Mouse (Mus musculus) kidney, postnatal 0 days (tissue): Measurements from ENCODE around the gene Rbpms2. TPM values are rescaled to one million over a fixed set of nuclear protein-coding genes. Genes with fewer than 3 reads are reported as not detected.

Experiments used
- ATAC-seq: fragments of 200-750 bp; cut with Nextera tagmentation; replicated peaks from 2 replicates; pipeline ENCODE4 v1.8.0; 2017; ENCODE audit warnings: low read depth, moderate number of reproducible peaks, moderate TSS enrichment, moderate library complexity; ENCODE audit not compliant: low FRiP score
- DNase-seq: peaks from one replicate; pipeline ENCODE4 v3.0.0-alpha.2; 2016; ENCODE audit warnings: low spot score
- H3K27ac ChIP-seq: fragments of 300-500 bp; sonication (generic); 2 replicates; pipeline ENCODE4 v1.5.1; 2014; ENCODE audit warnings: mild to moderate bottlenecking
- H3K27me3 ChIP-seq: fragments of 300-500 bp; sonication (generic); 2 replicates; pipeline ENCODE4 v1.6.1; 2014; ENCODE audit warnings: low read length, mixed read lengths; ENCODE audit not compliant: insufficient read depth
- H3K36me3 ChIP-seq: fragments of 300-500 bp; sonication (generic); 2 replicates; pipeline ENCODE4 v1.6.1; 2014; ENCODE audit warnings: low read length, mixed read lengths; ENCODE audit not compliant: insufficient read depth
- H3K4me1 ChIP-seq: fragments of 300-500 bp; sonication (generic); replicated peaks from 2 replicates; pipeline ENCODE4 v1.6.1; 2014; ENCODE audit warnings: antibody characterized with exemption, low read length, mixed read lengths; ENCODE audit not compliant: insufficient read depth
- H3K4me2 ChIP-seq: fragments of 300-500 bp; sonication (generic); 2 replicates; pipeline ENCODE4 v1.6.1; 2014; ENCODE audit warnings: mild to moderate bottlenecking, low read length, moderate library complexity, mixed read lengths
- H3K4me3 ChIP-seq: fragments of 300-500 bp; sonication (generic); replicated peaks from 2 replicates; pipeline ENCODE4 v1.5.1; 2014; ENCODE audit warnings: low read depth, low read length
- H3K9ac ChIP-seq: fragments of 300-500 bp; sonication (generic); 2 replicates; pipeline ENCODE4 v1.6.1; 2014; ENCODE audit warnings: low read depth, low read length
- H3K9me3 ChIP-seq: fragments of 300-500 bp; sonication (generic); replicated peaks from 2 replicates; pipeline ENCODE4 v1.6.1; 2016; ENCODE audit warnings: low read length, inconsistent platforms, mixed read lengths
- CTCF ChIP-seq: IDR thresholded peaks from 2 replicates; pipeline ENCODE4 v1.5.1; 2016; ENCODE audit warnings: antibody characterized with exemption, low read depth, mild to moderate bottlenecking, moderate library complexity
- WGBS: fragments of 180-500 bp; shearing (Covaris S2); extraction: QIAGEN DNeasy Blood & Tissue Kit; methylation state at CpG from one replicate; pipeline ENCODE4 v1.1.7; 2014; 5-methylcytosine and 5-hydroxymethylcytosine counted together
- polyA plus RNA-seq: library from polyadenylated mRNA; unstranded; fragments of >200 nt; fragmentation: Nextera tagmentation; extraction: Ambion mirVana; gene quantifications from 2 replicates; pipeline ENCODE4 v1.2.1, GENCODE M21; 2015

Gene Rbpms2
- polyA plus RNA-seq, 1 experiment from 2014 or later = 38.6 TPM

DNA sequence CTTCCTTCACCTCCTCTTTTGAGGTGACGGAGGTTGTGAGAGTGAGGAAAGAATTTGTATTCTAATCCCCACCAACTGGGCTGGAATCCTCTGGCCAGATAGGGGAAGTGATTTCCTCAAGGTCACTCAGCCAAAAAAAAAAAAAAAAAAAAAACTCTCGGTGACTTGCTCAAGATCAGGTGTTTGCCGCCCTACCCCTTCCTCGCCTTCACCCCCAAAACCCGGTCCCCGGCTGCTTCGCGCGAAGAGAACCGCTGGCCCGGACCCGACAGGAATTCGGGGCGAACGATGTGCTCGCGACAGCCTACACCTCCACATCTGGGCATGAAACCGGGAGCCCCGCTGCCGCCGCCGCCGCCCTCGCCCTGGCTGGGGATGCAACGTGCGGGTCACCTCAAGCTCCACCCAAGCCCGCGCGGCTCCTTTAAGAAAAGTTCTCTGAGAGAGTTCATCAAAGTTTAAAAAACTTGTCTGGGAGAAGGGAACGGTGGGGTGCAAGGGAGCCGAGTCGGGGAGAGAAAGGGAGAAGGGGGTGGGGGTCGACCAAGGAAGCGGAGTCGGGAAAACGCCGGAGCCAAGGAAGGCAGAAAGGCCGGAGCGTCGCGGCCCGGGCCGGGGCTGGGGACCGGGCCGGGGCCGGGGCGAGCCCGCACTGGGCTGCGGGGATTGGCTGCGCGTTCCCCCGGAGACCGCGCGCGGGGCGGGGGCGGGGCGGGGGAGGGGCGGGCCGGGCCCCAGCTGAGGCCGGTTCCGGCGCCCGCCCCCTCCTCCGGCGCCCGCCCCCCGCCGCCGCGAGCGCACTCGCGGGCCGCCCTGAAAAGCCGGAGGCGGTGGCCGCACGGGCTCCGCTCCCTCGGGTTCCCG is 551 bp downstream of the Rbpms2 start:
- H3K9ac ChIP-seq = peak overlapping the region; percentile 81
- ATAC-seq (peak; percentile 93), DNase-seq (peak; percentile 71)
- H3K27ac ChIP-seq = peak overlapping the region; percentile 89
- no peaks in the 10 kb centered on the region for H3K9me3 ChIP-seq
- peak overlapping the region; percentile 76 for H3K4me3 ChIP-seq
- peaks cover 13% of the 10 kb centered on the region; the same call in 1 of the 2 replicates for H3K4me1 ChIP-seq
- H3K27me3 ChIP-seq = no peaks in the 10 kb centered on the region
- TF ChIP-seq CTCF = no peak
- H3K4me2 ChIP-seq = peak overlapping the region; percentile 99
- no peaks in the 10 kb centered on the region for H3K36me3 ChIP-seq
- WGBS = under 1% methylated on average over 61 of the region's 83 CpGs

GRCm38 (mm10) chr9:65630631-65631353 is 1.3 kb downstream of the Rbpms2 start:
- DNase-seq (peak; percentile 53), ATAC-seq (peak; percentile 70)
- peak overlapping the region; percentile 89 for H3K27ac ChIP-seq
- no peaks in the 10 kb centered on the region for H3K36me3 ChIP-seq
- H3K4me2 ChIP-seq = peak overlapping the region; percentile 99
- no peaks in the 10 kb centered on the region for H3K27me3 ChIP-seq
- no peak for TF ChIP-seq CTCF
- no peaks in the 10 kb centered on the region for H3K9me3 ChIP-seq
- peak overlapping the region; percentile 81 for H3K9ac ChIP-seq
- WGBS = under 1% methylated on average over 58 of the region's 78 CpGs
- peak overlapping the region; percentile 76 for H3K4me3 ChIP-seq
- peaks cover 13% of the 10 kb centered on the region; the same call in 1 of the 2 replicates for H3K4me1 ChIP-seq

GRCm38 (mm10) chr9:65631354-65632021 is 2.0 kb downstream of the Rbpms2 start:
- peak overlapping the region; percentile 81 for H3K9ac ChIP-seq
- H3K27me3 ChIP-seq = no peaks in the 10 kb centered on the region
- peaks cover 13% of the 10 kb centered on the region; the same call in 1 of the 2 replicates for H3K4me1 ChIP-seq
- peak overlapping the region; percentile 89 for H3K27ac ChIP-seq
- ATAC-seq = 0 out of 2 replicates have a peak, but pooled peaks have one; percentile 4
- DNase-seq = no peak
- peak overlapping the region; percentile 76 for H3K4me3 ChIP-seq
- 36% methylated on average over 16 of the region's 16 CpGs for WGBS
- H3K4me2 ChIP-seq = peak overlapping the region; percentile 99
- TF ChIP-seq CTCF = no peak
- H3K9me3 ChIP-seq = no peaks in the 10 kb centered on the region
- H3K36me3 ChIP-seq = no peaks in the 10 kb centered on the region

DNA sequence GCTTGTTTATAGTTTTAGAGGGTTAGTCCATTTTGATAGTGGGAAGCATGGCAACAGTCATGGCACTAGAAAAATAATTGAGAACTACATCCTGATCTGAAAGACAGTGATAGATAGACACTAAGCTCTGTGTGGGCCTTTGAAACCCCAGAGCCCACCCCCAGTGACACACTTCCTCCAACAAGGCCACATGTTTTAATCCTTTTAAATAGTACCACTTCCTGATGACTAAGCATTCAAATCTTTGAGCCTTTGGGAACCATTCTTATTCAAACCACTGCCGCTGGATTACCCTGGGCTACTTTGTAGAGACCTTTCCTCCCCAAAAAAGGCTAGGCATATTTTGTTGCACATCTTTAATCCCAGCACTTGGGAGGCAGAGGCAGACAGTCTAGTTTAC is 6.3 kb downstream of the Rbpms2 start:
- DNase-seq (no peak), ATAC-seq (no peak)
- Histone ChIP-seq H3K9me3 (no peaks in the 10 kb centered on the region), H3K27me3 (no peaks in the 10 kb centered on the region), H3K4me1 (peaks cover 20% of the 10 kb centered on the region; the same call in 1 of the 2 replicates), H3K27ac (no peak overlapping the region), H3K9ac (no peak overlapping the region), H3K4me3 (no peak overlapping the region), H3K4me2 (no peak overlapping the region), H3K36me3 (no peaks in the 10 kb centered on the region)
- TF ChIP-seq CTCF = no peak
- 91% methylated on average over 1 of the region's 1 CpGs for WGBS

DNA sequence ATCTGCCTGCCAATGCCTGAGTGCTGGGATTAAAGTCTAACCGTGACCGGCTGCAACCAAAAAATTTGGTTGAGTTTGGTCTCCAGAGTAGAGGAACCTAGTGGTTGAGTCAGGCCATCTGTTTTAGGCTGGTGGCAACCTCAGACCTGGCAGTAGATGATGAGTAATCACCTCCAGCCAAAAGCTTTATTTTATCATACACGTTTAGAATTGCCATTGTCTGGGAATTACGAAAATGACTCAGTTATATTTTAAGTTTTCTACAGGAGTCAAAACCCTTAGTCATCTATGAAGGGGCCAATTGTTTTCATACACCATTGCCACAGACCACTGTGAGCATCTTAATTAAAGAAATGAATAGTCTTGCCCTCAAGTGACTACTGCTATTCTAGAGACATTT is 7.5 kb downstream of the Rbpms2 start:
- Histone ChIP-seq H3K27ac (no peak overlapping the region), H3K9me3 (no peaks in the 10 kb centered on the region), H3K36me3 (no peaks in the 10 kb centered on the region), H3K4me3 (no peak overlapping the region), H3K4me1 (peaks cover 19% of the 10 kb centered on the region), H3K9ac (no peak overlapping the region), H3K4me2 (no peak overlapping the region), H3K27me3 (no peaks in the 10 kb centered on the region)
- no peak for DNase-seq
- TF ChIP-seq CTCF = no peak
- ATAC-seq = no peak
- 86% methylated on average over 4 of the region's 4 CpGs for WGBS

- H3K9me3 ChIP-seq = no peaks in the 10 kb centered on the region
- peaks cover 21% of the 10 kb centered on the region for H3K4me1 ChIP-seq
- no peak for ATAC-seq
- peak overlapping the region; percentile 47; the same call in 1 of the 2 replicates for H3K27ac ChIP-seq
- no peak overlapping the region for H3K4me3 ChIP-seq
- H3K36me3 ChIP-seq = no peaks in the 10 kb centered on the region
- no peak overlapping the region for H3K4me2 ChIP-seq
- no peaks in the 10 kb centered on the region for H3K27me3 ChIP-seq
- no peak for DNase-seq
- no peak for TF ChIP-seq CTCF
- WGBS = 44% methylated on average over 5 of the region's 5 CpGs
- H3K9ac ChIP-seq = no peak overlapping the region
Measured at GRCm38 (mm10) chr9:65639065-65639464, 9.6 kb downstream of the Rbpms2 start.
